Mouse (Mus musculus) hindbrain, postnatal 0 days (tissue): ENCODE results near the gene Trex1. TPM values are rescaled to one million over a fixed set of nuclear protein-coding genes. Genes with fewer than 3 reads are reported as not detected.

Experiments
- ATAC-seq: fragments of 200-750 bp; cut with Nextera tagmentation; 2 replicates; pipeline ENCODE4 v1.8.0; 2017; ENCODE audit warnings: mild to moderate bottlenecking, moderate TSS enrichment, moderate library complexity
- DNase-seq: peaks from one replicate; pipeline ENCODE4 v3.0.0-alpha.2; 2015; ENCODE audit warnings: low spot score
- H3K27ac ChIP-seq: fragments of 300-500 bp; sonication (generic); 2 replicates; pipeline ENCODE4 v1.5.1; 2014; ENCODE audit warnings: mild to moderate bottlenecking
- H3K27me3 ChIP-seq: fragments of 300-500 bp; sonication (generic); 2 replicates; pipeline ENCODE4 v1.6.1; 2014; ENCODE audit warnings: low read length, mixed read lengths; ENCODE audit not compliant: insufficient read depth
- H3K36me3 ChIP-seq: fragments of 300-500 bp; sonication (generic); 2 replicates; pipeline ENCODE4 v1.6.1; 2014; ENCODE audit warnings: low read length, mixed read lengths; ENCODE audit not compliant: insufficient read depth
- H3K4me1 ChIP-seq: fragments of 300-500 bp; sonication (generic); 2 replicates; pipeline ENCODE4 v1.6.1; 2014; ENCODE audit warnings: antibody characterized with exemption, low read length, mixed read lengths; ENCODE audit not compliant: insufficient read depth
- H3K4me2 ChIP-seq: fragments of 300-500 bp; sonication (generic); 2 replicates; pipeline ENCODE4 v1.6.1; 2014; ENCODE audit warnings: low read depth, mild to moderate bottlenecking, low read length, moderate library complexity, mixed read lengths
- H3K4me3 ChIP-seq: fragments of 300-500 bp; sonication (generic); 2 replicates; pipeline ENCODE4 v1.5.1; 2014; ENCODE audit warnings: low read length
- H3K9ac ChIP-seq: fragments of 300-500 bp; sonication (generic); replicated peaks from 2 replicates; pipeline ENCODE4 v1.6.1; 2014; ENCODE audit warnings: mild to moderate bottlenecking, low read length, moderate library complexity, mixed read lengths
- H3K9me3 ChIP-seq: fragments of 300-500 bp; sonication (generic); 2 replicates; pipeline ENCODE4 v1.6.1; 2016; ENCODE audit warnings: low read length, mixed read lengths
- CTCF ChIP-seq: IDR thresholded peaks from 2 replicates; pipeline ENCODE4 v1.5.1; 2016; ENCODE audit warnings: antibody characterized with exemption, control low read depth, low read depth
- WGBS: fragments of 180-500 bp; shearing (Covaris S2); extraction: QIAGEN DNeasy Blood & Tissue Kit; methylation state at CpG from one replicate; pipeline ENCODE4 v1.1.7; 2014; 5-methylcytosine and 5-hydroxymethylcytosine counted together
- polyA plus RNA-seq: library from polyadenylated mRNA; unstranded; fragments of >200 nt; fragmentation: Nextera tagmentation; extraction: Ambion mirVana; gene quantifications from 2 replicates; pipeline ENCODE4 v1.2.1, GENCODE M21; 2015
- total RNA-seq: library from RNA; depleted of rRNA; stranded (reverse); fragments of >200 nt; gene quantifications from 2 replicates; pipeline ENCODE4 v1.2.3, GENCODE M21; 2014; rRNA removed

Gene Trex1
- total and polyA plus RNA-seq, 2 experiments from 2014 or later = 14.3 to 20.1 TPM

GRCm38 (mm10) chr9:109008994-109009635 lies 50.4 kb downstream of the Trex1 start:
- 79% methylated on average over 7 of the region's 10 CpGs for WGBS
- Histone ChIP-seq H3K27ac (no peak overlapping the region), H3K27me3 (no peaks in the 10 kb centered on the region), H3K36me3 (peaks cover 6% of the 10 kb centered on the region), H3K4me3 (no peak overlapping the region), H3K4me1 (no peaks in the 10 kb centered on the region), H3K9me3 (no peaks in the 10 kb centered on the region), H3K9ac (no peak overlapping the region), H3K4me2 (no peak overlapping the region)
- ATAC-seq (no peak; the same call in 1 of the 2 replicates), DNase-seq (no peak)
- TF ChIP-seq CTCF = no peak

GRCm38 (mm10) chr9:109008081-109008480 lies 51.5 kb downstream of the Trex1 start:
- Histone ChIP-seq H3K4me1 (no peaks in the 10 kb centered on the region), H3K9me3 (no peaks in the 10 kb centered on the region), H3K27ac (no peak overlapping the region), H3K9ac (no peak overlapping the region), H3K4me2 (no peak overlapping the region), H3K27me3 (no peaks in the 10 kb centered on the region), H3K4me3 (no peak overlapping the region), H3K36me3 (peaks cover 6% of the 10 kb centered on the region)
- ATAC-seq (no peak), DNase-seq (no peak)
- TF ChIP-seq CTCF = no peak
- WGBS = 77% methylated on average over 9 of the region's 9 CpGs

Other genes starting within 250 kb of the Trex1 start
- 49.2 and 86.4 TPM in 2 replicates for gene Celsr3, start 233.4 kb downstream of the Trex1 start, total RNA-seq
- 5.8 and 7.8 TPM in 2 replicates for gene Celsr3, start 233.4 kb downstream of the Trex1 start, polyA plus RNA-seq
- 30.3 and 31.8 TPM in 2 replicates for gene Slc26a6, start 206.5 kb downstream of the Trex1 start, total RNA-seq
- 20.0 and 21.3 TPM in 2 replicates for gene Slc26a6, start 206.5 kb downstream of the Trex1 start, polyA plus RNA-seq
- 0.16 TPM in 1 of 2 replicates, not detected in the other for gene Tmem89, start 145.1 kb downstream of the Trex1 start, total RNA-seq
- gene Tmem89, start 145.1 kb downstream of the Trex1 start, polyA plus RNA-seq = 0.30 and 0.37 TPM in 2 replicates
- 459 and 483 TPM in 2 replicates for gene Uqcrc1, start 123.1 kb downstream of the Trex1 start, total RNA-seq
- 568 and 592 TPM in 2 replicates for gene Uqcrc1, start 123.1 kb downstream of the Trex1 start, polyA plus RNA-seq
- gene Col7a1, start 106.1 kb downstream of the Trex1 start, total RNA-seq = 1.9 and 2.0 TPM in 2 replicates
- gene Col7a1, start 106.1 kb downstream of the Trex1 start, polyA plus RNA-seq = 0.69 and 1.8 TPM in 2 replicates
- 0.58 TPM in 1 of 2 replicates, not detected in the other for gene Ucn2, start 73.7 kb downstream of the Trex1 start, total RNA-seq
- gene Ucn2, start 73.7 kb downstream of the Trex1 start, polyA plus RNA-seq = not detected in 2 replicates
- gene Pfkfb4, start 68.0 kb downstream of the Trex1 start, total RNA-seq = 58.3 and 63.1 TPM in 2 replicates
- 18.6 and 20.5 TPM in 2 replicates for gene Pfkfb4, start 68.0 kb downstream of the Trex1 start, polyA plus RNA-seq
- 77.8 and 90.6 TPM in 2 replicates for gene Shisa5, start 21.2 kb downstream of the Trex1 start, total RNA-seq
- 74.5 and 77.6 TPM in 2 replicates for gene Shisa5, start 21.2 kb downstream of the Trex1 start, polyA plus RNA-seq
- 39.5 and 52.3 TPM in 2 replicates for gene Atrip, start 14.4 kb upstream of the Trex1 start, total RNA-seq
- gene Atrip, start 14.4 kb upstream of the Trex1 start, polyA plus RNA-seq = 30.6 and 32.2 TPM in 2 replicates
- 7.8 and 8.4 TPM in 2 replicates for gene Ccdc51, start 22.8 kb upstream of the Trex1 start, total RNA-seq
- 5.1 and 6.7 TPM in 2 replicates for gene Ccdc51, start 22.8 kb upstream of the Trex1 start, polyA plus RNA-seq
- 56.2 and 73.8 TPM in 2 replicates for gene Tma7, start 22.9 kb upstream of the Trex1 start, total RNA-seq
- 764 and 779 TPM in 2 replicates for gene Tma7, start 22.9 kb upstream of the Trex1 start, polyA plus RNA-seq
- gene Plxnb1, start 35.7 kb upstream of the Trex1 start, total RNA-seq = 82.3 and 84.4 TPM in 2 replicates
- 8.7 and 11.2 TPM in 2 replicates for gene Plxnb1, start 35.7 kb upstream of the Trex1 start, polyA plus RNA-seq
- not detected in 2 replicates for gene Fbxw21, start 102.3 kb upstream of the Trex1 start, total RNA-seq
- not detected in 2 replicates for gene Fbxw21, start 102.3 kb upstream of the Trex1 start, polyA plus RNA-seq
- gene Fbxw13, start 136.2 kb upstream of the Trex1 start, total RNA-seq = not detected in 2 replicates
- gene Fbxw13, start 136.2 kb upstream of the Trex1 start, polyA plus RNA-seq = not detected in 2 replicates
- gene Fbxw20, start 175.0 kb upstream of the Trex1 start, total RNA-seq = not detected in 2 replicates
- gene Fbxw20, start 175.0 kb upstream of the Trex1 start, polyA plus RNA-seq = not detected in 2 replicates
- gene Fbxw14, start 227.9 kb upstream of the Trex1 start, total RNA-seq = not detected in 2 replicates
- not detected in 2 replicates for gene Fbxw14, start 227.9 kb upstream of the Trex1 start, polyA plus RNA-seq